Mouse (Mus musculus) ES-E14 (cell line): ENCODE data around the gene Slc25a13. TPM values are rescaled to one million over a fixed set of nuclear protein-coding genes. Genes with fewer than 3 reads are reported as not detected.

ENCODE experiments used
- DNase-seq: peaks from one replicate; pipeline ENCODE4 v3.0.0-alpha.2; 2013; ENCODE audit warnings: low read depth, low spot score
- H3K27ac ChIP-seq: 2 replicates; pipeline ENCODE4 v1.5.1; 2012; ENCODE audit warnings: low read depth, mild to moderate bottlenecking, low read length, moderate library complexity, mixed read lengths; ENCODE audit not compliant: poor library complexity, insufficient read depth, severe bottlenecking
- H3K36me3 ChIP-seq: 2 replicates; pipeline ENCODE4 v1.6.1; 2012; ENCODE audit warnings: mild to moderate bottlenecking, low read length, moderate library complexity, mixed read lengths; ENCODE audit not compliant: control insufficient read depth, poor library complexity, insufficient read depth, severe bottlenecking
- H3K4me1 ChIP-seq, 2 experiments: fragments of 150-350 bp in 1 of 2; sonication (generic) in 1 of 2; 2 replicates each; pipeline ENCODE4 v1.6.1; 2012; ENCODE audit warnings: low read length in 2 of 2, mild to moderate bottlenecking in 1 of 2, mixed read lengths in 1 of 2; ENCODE audit not compliant: control insufficient read depth in 2 of 2, insufficient read depth in 2 of 2, poor library complexity in 1 of 2
- H3K4me3 ChIP-seq, 2 experiments: fragments of 150-350 bp in 1 of 2; sonication (generic) in 1 of 2; 2 replicates each; pipeline ENCODE4 v1.5.1; 2012; ENCODE audit warnings: low read length in 2 of 2, low read depth in 1 of 2, mild to moderate bottlenecking in 1 of 2, mixed read lengths in 1 of 2; ENCODE audit not compliant: insufficient read depth in 1 of 2, poor library complexity in 1 of 2, severe bottlenecking in 1 of 2
- H3K9ac ChIP-seq: 2 replicates; pipeline ENCODE4 v1.6.1; 2012; ENCODE audit warnings: low read depth, mild to moderate bottlenecking, low read length, mixed read lengths; ENCODE audit not compliant: poor library complexity, insufficient read depth, severe bottlenecking
- H3K9me3 ChIP-seq: fragments of 150-350 bp; sonication (generic); 2 replicates; pipeline ENCODE4 v1.6.1; 2012; ENCODE audit warnings: low read depth, mild to moderate bottlenecking, low read length; ENCODE audit not compliant: control insufficient read depth, insufficient read depth
- CHD2 ChIP-seq: IDR thresholded peaks from 2 replicates; pipeline ENCODE4 v1.6.1; 2014; ENCODE audit warnings: mild to moderate bottlenecking, low read depth, low read length, inconsistent platforms
- HCFC1 ChIP-seq: IDR thresholded peaks from 2 replicates; pipeline ENCODE4 v1.6.1; 2012; ENCODE audit warnings: low read length, inconsistent platforms, borderline replicate concordance; ENCODE audit not compliant: insufficient read depth
- MAFK ChIP-seq: IDR thresholded peaks from 2 replicates; pipeline ENCODE4 v1.6.1; 2014; ENCODE audit warnings: mild to moderate bottlenecking, low read depth, low read length, inconsistent platforms; ENCODE audit not compliant: insufficient read depth
- ZC3H11A ChIP-seq: IDR thresholded peaks from 2 replicates; pipeline ENCODE4 v1.6.1; 2012; ENCODE audit warnings: low read depth, mild to moderate bottlenecking, inconsistent platforms, low read length, borderline replicate concordance
- ZNF384 ChIP-seq: IDR thresholded peaks from 2 replicates; pipeline ENCODE4 v1.6.1; 2012; ENCODE audit warnings: low read depth, low read length, inconsistent platforms
- in situ Hi-C, 2 experiments: fragments of 600-800 bp; cut with MboI; formaldehyde crosslinking; loops; one replicate each; pipeline ENCODE4 v1.15.1; 2025; ENCODE audit warnings: low sequenced_read_pairs in 2 of 2, inconsistent platforms in 1 of 2; ENCODE audit not compliant: unreplicated experiment in 2 of 2
- total RNA-seq: library from RNA; depleted of rRNA; stranded (reverse); fragments of 300-350 nt; gene quantifications from 2 replicates; pipeline ENCODE4 v1.2.3, GENCODE M21; 2012

Slc25a13 gene
- total RNA-seq, 1 experiment: 53.5 TPM

- H3K9me3 ChIP-seq: no peaks in the 10 kb centered on the region
- no peaks in the 10 kb centered on the region; the same call in 1 of the 2 replicates for H3K36me3 ChIP-seq
- H3K27ac ChIP-seq: peak overlapping the region; percentile 60; the same call in 1 of the 2 replicates
- no peak for TF ChIP-seq MAFK
- no peak for TF ChIP-seq ZNF384
- no peak for TF ChIP-seq HCFC1
- TF ChIP-seq ZC3H11A: no peak
- no peak for TF ChIP-seq CHD2
- peak overlapping the region; percentile 50; the same call in 1 of the 2 replicates for H3K9ac ChIP-seq
- DNase-seq: no peak
- H3K4me3 ChIP-seq: peak overlapping the region in 1 of 2 experiments; percentile 38; a peak in 1 of 4 replicates
- in situ Hi-C loops: no loop called here
- peaks cover 10 to 18% of the 10 kb centered on the region in 2 experiments for H3K4me1 ChIP-seq
Observed at GRCm38 (mm10) chr6:6139061-6139460, 77.9 kb downstream of the Slc25a13 start.

- peak overlapping the region in 1 of 2 experiments; percentile 22; a peak in 1 of 4 replicates for H3K4me3 ChIP-seq
- in situ Hi-C loops: no loop called here
- H3K27ac ChIP-seq: peak overlapping the region; percentile 49; the same call in 1 of the 2 replicates
- H3K36me3 ChIP-seq: no peaks in the 10 kb centered on the region; the same call in 1 of the 2 replicates
- no peak for TF ChIP-seq HCFC1
- no peak for TF ChIP-seq ZNF384
- peak; percentile 55; the same call in 1 of the 2 replicates for TF ChIP-seq ZC3H11A
- no peak for TF ChIP-seq CHD2
- no peak overlapping the region; the same call in 1 of the 2 replicates for H3K9ac ChIP-seq
- peak; percentile 54 for DNase-seq
- H3K4me1 ChIP-seq: peaks cover 9 to 14% of the 10 kb centered on the region in 2 experiments
- no peaks in the 10 kb centered on the region for H3K9me3 ChIP-seq
Observed at GRCm38 (mm10) chr6:6136812-6137211, 80.2 kb downstream of the Slc25a13 start.

GRCm38 (mm10) chr6:6134935-6135334 lies 82.0 kb downstream of the Slc25a13 start:
- Histone ChIP-seq H3K36me3 (peaks cover 4% of the 10 kb centered on the region), H3K9me3 (no peaks in the 10 kb centered on the region), H3K4me1 (peaks cover 6 to 8% of the 10 kb centered on the region in 2 experiments), H3K27ac (no peak overlapping the region), H3K4me3 (no peak overlapping the region), H3K9ac (no peak overlapping the region)
- TF ChIP-seq CHD2 (no peak), ZC3H11A (no peak)
- in situ Hi-C loops: no loop called here
- DNase-seq: no peak

GRCm38 (mm10) chr6:6133556-6134050 lies 83.4 kb downstream of the Slc25a13 start:
- Histone ChIP-seq H3K36me3 (peaks cover 9% of the 10 kb centered on the region), H3K4me1 (peaks cover 5% of the 10 kb centered on the region in 2 experiments), H3K9me3 (no peaks in the 10 kb centered on the region), H3K4me3 (no peak overlapping the region), H3K27ac (no peak overlapping the region), H3K9ac (no peak overlapping the region)
- DNase-seq: no peak
- in situ Hi-C loops: no loop called here
- TF ChIP-seq CHD2: no peak
- no peak for TF ChIP-seq MAFK
- TF ChIP-seq HCFC1: no peak
- no peak for TF ChIP-seq ZC3H11A
- no peak for TF ChIP-seq ZNF384
